Mouse (Mus musculus): ENCODE results near the gene 4931440F15Rik. TPM values are rescaled to one million over a fixed set of nuclear protein-coding genes. Genes with fewer than 3 reads are reported as not detected.

The 4931440F15Rik gene
- polyA plus RNA-seq, 1 experiment: 0.21 TPM

- TF ChIP-seq CTCF (IDR thresholded peaks at IDR 0.05; ENCODE audit: borderline replicate concordance, insufficient read depth, low read length) (no peak), POLR2A (IDR thresholded peaks at IDR 0.05; ENCODE audit: low read depth, low read length) (no peak)
- no peaks in the 10 kb centered on the region for H3K4me1 ChIP-seq (ENCODE audit: control insufficient read depth, insufficient read depth, low read length)
- no peak overlapping the region for H3K4me3 ChIP-seq (ENCODE audit: insufficient read depth, low read length)
- no peak overlapping the region for H3K27ac ChIP-seq (ENCODE audit: insufficient read depth, low read length)
These were observed 38.8 kb downstream of the 4931440F15Rik start for GRCm38 (mm10) chr11:29786583-29787219.

GRCm38 (mm10) chr11:29779409-29780026, 46.0 kb downstream of the 4931440F15Rik start:
- H3K4me1 ChIP-seq (ENCODE audit: control insufficient read depth, insufficient read depth, low read length): no peaks in the 10 kb centered on the region
- no peak overlapping the region for H3K4me3 ChIP-seq (ENCODE audit: insufficient read depth, low read length)
- H3K27ac ChIP-seq (ENCODE audit: insufficient read depth, low read length): no peak overlapping the region
- TF ChIP-seq CTCF (IDR thresholded peaks at IDR 0.05; ENCODE audit: borderline replicate concordance, insufficient read depth, low read length) (no peak), POLR2A (IDR thresholded peaks at IDR 0.05; ENCODE audit: low read depth, low read length) (no peak)

DNA sequence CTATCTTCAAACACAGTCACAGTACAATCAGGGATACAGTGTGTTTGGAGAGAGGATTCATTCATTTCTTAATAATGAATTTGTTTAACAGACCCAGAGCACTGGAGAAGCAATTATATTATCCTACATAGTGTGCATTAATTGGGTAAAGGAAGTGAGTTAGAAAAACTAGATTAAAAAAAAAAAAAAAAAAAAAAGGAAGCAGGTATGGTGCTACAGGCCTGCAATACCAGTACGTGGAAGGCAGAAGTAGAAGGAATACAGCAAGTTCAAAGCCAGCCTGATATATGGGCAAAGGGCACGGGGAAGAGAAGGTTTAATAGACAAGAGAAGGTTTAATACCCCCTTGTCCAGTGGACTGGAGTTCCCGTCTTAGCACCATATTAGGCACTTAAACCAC, 46.5 kb downstream of the 4931440F15Rik start:
- H3K4me3 ChIP-seq (ENCODE audit: insufficient read depth, low read length): no peak overlapping the region
- H3K27ac ChIP-seq (ENCODE audit: insufficient read depth, low read length): no peak overlapping the region
- H3K4me1 ChIP-seq (ENCODE audit: control insufficient read depth, insufficient read depth, low read length): no peaks in the 10 kb centered on the region
- TF ChIP-seq POLR2A (IDR thresholded peaks at IDR 0.05; ENCODE audit: low read depth, low read length) (no peak), CTCF (IDR thresholded peaks at IDR 0.05; ENCODE audit: borderline replicate concordance, insufficient read depth, low read length) (no peak)

DNA sequence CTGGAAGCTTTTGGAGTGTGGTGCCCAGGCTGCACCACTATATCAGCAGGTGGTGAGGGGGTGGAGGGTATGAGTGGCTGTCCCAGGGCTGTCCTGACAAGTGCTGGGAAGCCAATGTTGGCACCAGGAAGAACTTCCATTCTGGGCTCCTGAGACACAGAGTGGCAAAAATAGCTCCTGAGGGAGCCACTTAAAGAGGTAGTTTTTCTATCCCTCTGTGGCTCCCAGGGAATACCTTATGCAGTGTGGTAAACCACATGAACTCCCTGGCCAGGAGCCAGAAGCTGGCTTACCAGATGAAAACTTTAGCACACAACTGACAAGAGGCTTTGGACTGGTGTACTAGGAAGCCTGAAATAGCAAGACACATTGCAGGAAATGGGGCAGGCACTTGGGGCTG, 47.5 kb downstream of the 4931440F15Rik start:
- TF ChIP-seq CTCF (IDR thresholded peaks at IDR 0.05; ENCODE audit: borderline replicate concordance, insufficient read depth, low read length) (no peak), POLR2A (IDR thresholded peaks at IDR 0.05; ENCODE audit: low read depth, low read length) (no peak)
- Histone ChIP-seq H3K4me1 (ENCODE audit: control insufficient read depth, insufficient read depth, low read length) (no peaks in the 10 kb centered on the region), H3K27ac (ENCODE audit: insufficient read depth, low read length) (no peak overlapping the region), H3K4me3 (ENCODE audit: insufficient read depth, low read length) (no peak overlapping the region)

- H3K4me3 ChIP-seq (ENCODE audit: insufficient read depth, low read length): no peak overlapping the region
- no peak overlapping the region for H3K27ac ChIP-seq (ENCODE audit: insufficient read depth, low read length)
- peaks cover 5% of the 10 kb centered on the region; the same call in 1 of the 2 replicates for H3K4me1 ChIP-seq (ENCODE audit: control insufficient read depth, insufficient read depth, low read length)
- TF ChIP-seq CTCF (IDR thresholded peaks at IDR 0.05; ENCODE audit: borderline replicate concordance, insufficient read depth, low read length) (no peak), POLR2A (IDR thresholded peaks at IDR 0.05; ENCODE audit: low read depth, low read length) (no peak)
These were observed 50.7 kb downstream of the 4931440F15Rik start for GRCm38 (mm10) chr11:29774760-29775159.

DNA sequence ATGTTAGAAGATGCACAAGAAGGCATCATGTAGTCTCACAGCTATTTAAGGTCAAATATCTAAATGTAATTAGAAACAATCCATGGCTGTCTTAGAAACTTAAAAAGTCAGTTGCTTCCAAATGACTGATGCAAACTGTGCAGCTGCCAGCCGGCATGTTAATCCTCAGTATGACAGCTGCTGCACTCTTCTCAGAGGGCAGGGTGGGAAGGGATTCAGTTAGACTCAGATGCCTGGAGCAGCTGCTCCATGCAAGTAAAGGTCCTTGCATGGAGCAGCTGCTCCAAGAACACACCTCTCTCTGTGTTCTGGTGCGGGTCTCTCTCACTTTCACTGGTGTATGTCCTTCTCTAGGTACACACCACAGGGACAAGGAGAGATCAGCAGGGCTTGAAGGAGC, 51.2 kb downstream of the 4931440F15Rik start:
- Histone ChIP-seq H3K27ac (ENCODE audit: insufficient read depth, low read length) (no peak overlapping the region), H3K4me3 (ENCODE audit: insufficient read depth, low read length) (no peak overlapping the region), H3K4me1 (ENCODE audit: control insufficient read depth, insufficient read depth, low read length) (peaks cover 5% of the 10 kb centered on the region; the same call in 1 of the 2 replicates)
- TF ChIP-seq CTCF (IDR thresholded peaks at IDR 0.05; ENCODE audit: borderline replicate concordance, insufficient read depth, low read length) (no peak), POLR2A (IDR thresholded peaks at IDR 0.05; ENCODE audit: low read depth, low read length) (no peak)

Other genes starting within 250 kb of the 4931440F15Rik start
- 773 and 1,145 TPM in 2 replicates for gene Rtn4, start 132.7 kb downstream of the 4931440F15Rik start, polyA plus RNA-seq (2011; ENCODE audit: insufficient read length, low read depth, missing spikeins)
- gene Eml6, start 200.4 kb upstream of the 4931440F15Rik start, polyA plus RNA-seq (2011; ENCODE audit: insufficient read length, low read depth, missing spikeins): 1.3 and 1.7 TPM in 2 replicates